Mouse (Mus musculus): ENCODE results near the gene Ddx5. TPM values are rescaled to one million over a fixed set of nuclear protein-coding genes. Genes with fewer than 3 reads are reported as not detected.

The Ddx5 gene
- polyA plus RNA-seq, 1 experiment from 2014 or later, result 175 TPM

DNA sequence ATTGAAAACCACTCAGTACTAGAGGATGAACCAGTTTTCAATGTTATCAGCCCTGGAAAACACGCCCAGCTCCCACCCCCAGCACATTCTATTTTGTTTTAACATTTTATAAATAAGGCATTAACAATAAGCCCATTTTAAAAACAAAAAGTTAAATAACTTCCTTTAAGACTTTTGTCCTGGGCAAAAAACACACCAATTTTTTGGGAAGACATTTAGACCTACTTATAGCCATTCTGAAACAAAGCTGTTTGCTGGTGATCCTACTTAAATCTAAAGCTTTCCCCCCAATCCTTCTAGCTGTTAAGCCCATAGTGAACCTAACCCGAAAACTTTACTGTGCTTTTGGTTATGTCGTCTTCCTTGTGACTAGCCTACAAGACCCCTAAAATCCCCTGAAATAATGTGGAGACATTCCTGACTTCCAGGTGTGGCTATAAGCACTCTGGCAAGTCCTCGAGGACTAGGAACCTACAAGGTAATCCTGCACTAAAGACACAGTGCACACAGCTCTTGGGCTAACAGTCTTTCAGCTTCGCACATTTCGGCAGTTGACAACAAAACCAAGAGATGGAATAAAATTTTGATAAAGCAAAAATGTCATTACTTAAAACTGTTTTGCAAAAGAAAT lies 8.3 kb downstream of the Ddx5 start:
- Histone ChIP-seq H3K36me3 (ENCODE audit: control insufficient read depth, insufficient read depth, low read length) (peaks cover 28% of the 10 kb centered on the region), H3K4me2 (replicated peaks; ENCODE audit: low read depth) (no peak overlapping the region), H3K4me1 (replicated peaks; ENCODE audit: control insufficient read depth, insufficient read depth) (no peaks in the 10 kb centered on the region), H3K4me3 (ENCODE audit: low read depth, low read length) (no peak overlapping the region), H3K27me3 (ENCODE audit: control insufficient read depth, insufficient read depth, low read length) (no peaks in the 10 kb centered on the region), H3K27ac (replicated peaks) (no peak overlapping the region), H3K9me3 (ENCODE audit: control insufficient read depth, low read length) (no peaks in the 10 kb centered on the region), H3K9ac (ENCODE audit: low read length) (no peak overlapping the region)
- ATAC-seq (ENCODE audit: low FRiP score, low TSS enrichment), result no peak
- TF ChIP-seq EP300 (optimal IDR thresholded peaks at IDR 0.05), result no peak
- TF ChIP-seq CTCF (IDR thresholded peaks at IDR 0.05; ENCODE audit: low read depth), result no peak
- no peak for DNase-seq (ENCODE audit: low spot score)
- 67% methylated on average over 6 of the region's 6 CpGs for WGBS

DNA sequence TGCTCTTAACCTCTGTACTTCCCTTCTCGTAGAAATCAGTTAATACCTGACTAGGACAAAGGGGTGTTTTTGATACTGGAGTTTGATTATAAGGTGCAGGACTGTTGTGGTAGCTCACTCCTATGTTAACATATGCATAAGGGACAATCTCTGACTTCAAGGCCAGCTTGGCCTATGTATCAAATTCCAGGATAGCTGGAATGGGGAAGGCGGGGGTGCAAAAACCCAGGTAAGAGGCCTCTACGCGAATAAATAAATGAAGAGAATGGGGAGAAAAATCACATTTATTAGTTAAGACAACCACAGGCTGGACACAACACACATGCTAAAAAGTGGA lies 8.9 kb downstream of the Ddx5 start:
- ATAC-seq (ENCODE audit: low FRiP score, low TSS enrichment) (peak; percentile 33; the same call in 1 of the 2 replicates), DNase-seq (ENCODE audit: low spot score) (no peak)
- Histone ChIP-seq H3K27ac (replicated peaks) (peak overlapping the region; percentile 98), H3K4me3 (ENCODE audit: low read depth, low read length) (no peak overlapping the region), H3K9ac (ENCODE audit: low read length) (no peak overlapping the region), H3K4me2 (replicated peaks; ENCODE audit: low read depth) (peak overlapping the region; percentile 84; the same call in 1 of the 2 replicates), H3K4me1 (replicated peaks; ENCODE audit: control insufficient read depth, insufficient read depth) (no peaks in the 10 kb centered on the region), H3K9me3 (ENCODE audit: control insufficient read depth, low read length) (no peaks in the 10 kb centered on the region), H3K36me3 (ENCODE audit: control insufficient read depth, insufficient read depth, low read length) (peaks cover 30% of the 10 kb centered on the region), H3K27me3 (ENCODE audit: control insufficient read depth, insufficient read depth, low read length) (no peaks in the 10 kb centered on the region)
- TF ChIP-seq CTCF (IDR thresholded peaks at IDR 0.05; ENCODE audit: low read depth) (no peak), EP300 (optimal IDR thresholded peaks at IDR 0.05) (no peak)
- 48% methylated on average over 4 of the region's 4 CpGs for WGBS

DNA sequence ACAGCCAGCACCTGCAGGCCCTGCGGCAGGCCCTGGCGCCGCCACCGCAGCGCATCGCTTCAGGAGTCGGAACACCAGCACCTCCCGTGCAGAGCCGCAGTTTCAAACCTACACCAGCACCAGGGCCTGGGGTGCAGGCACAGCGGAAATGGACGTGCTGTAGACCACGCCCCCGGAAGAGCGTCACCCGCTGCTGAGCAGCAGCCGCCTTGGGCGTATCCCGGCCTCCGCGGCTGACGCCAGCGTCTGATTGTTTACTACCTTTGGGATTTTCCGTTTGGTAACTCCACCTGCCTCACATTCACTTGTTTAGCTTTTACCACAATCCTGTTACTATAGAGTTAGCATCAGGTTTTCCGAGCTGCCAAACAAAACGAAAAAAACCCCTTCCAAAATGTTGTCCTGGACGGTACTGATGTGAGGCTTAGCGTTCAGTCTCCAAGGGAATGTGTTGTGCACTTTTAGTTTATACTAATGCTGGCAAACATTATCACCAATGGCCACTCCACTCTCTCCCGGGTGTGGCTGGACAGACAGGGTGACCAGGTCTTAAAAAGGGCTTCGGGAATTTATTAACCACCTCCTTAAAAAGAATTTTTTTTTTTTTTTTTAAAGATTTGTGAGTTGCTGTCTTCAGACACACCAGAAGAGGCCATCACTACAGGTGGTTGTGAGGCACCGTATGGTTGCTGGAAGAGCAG lies 9.4 kb downstream of the Ddx5 start, which contains the start of gene Polg2:
Gene Polg2 (minus strand): TSS at position 150 of the 701 bp plus-strand sequence.
- peak within 1 kb of the TSS; percentile 80 for H3K4me3 ChIP-seq (ENCODE audit: low read depth, low read length)
- H3K9ac ChIP-seq (ENCODE audit: low read length), result peak within 1 kb of the TSS; percentile 92
- no peaks in the 10 kb centered on the region for H3K4me1 ChIP-seq (replicated peaks; ENCODE audit: control insufficient read depth, insufficient read depth)
- peak within 1 kb of the TSS; percentile 84 for H3K4me2 ChIP-seq (replicated peaks; ENCODE audit: low read depth)
- H3K27ac ChIP-seq (replicated peaks), result peak within 1 kb of the TSS; percentile 98
- DNase-seq (ENCODE audit: low spot score), result peak; percentile 95
- TF ChIP-seq CTCF (IDR thresholded peaks at IDR 0.05; ENCODE audit: low read depth), result no peak
- peak; percentile 76 for TF ChIP-seq EP300 (optimal IDR thresholded peaks at IDR 0.05)
- peak; percentile 97 for ATAC-seq (ENCODE audit: low FRiP score, low TSS enrichment)
- H3K27me3 ChIP-seq (ENCODE audit: control insufficient read depth, insufficient read depth, low read length), result no peaks in the 10 kb centered on the region
- under 1% methylated on average over 30 of the region's 30 CpGs for WGBS
- no peaks in the 10 kb centered on the region for H3K9me3 ChIP-seq (ENCODE audit: control insufficient read depth, low read length)
- peaks cover 30% of the 10 kb centered on the region for H3K36me3 ChIP-seq (ENCODE audit: control insufficient read depth, insufficient read depth, low read length)

DNA sequence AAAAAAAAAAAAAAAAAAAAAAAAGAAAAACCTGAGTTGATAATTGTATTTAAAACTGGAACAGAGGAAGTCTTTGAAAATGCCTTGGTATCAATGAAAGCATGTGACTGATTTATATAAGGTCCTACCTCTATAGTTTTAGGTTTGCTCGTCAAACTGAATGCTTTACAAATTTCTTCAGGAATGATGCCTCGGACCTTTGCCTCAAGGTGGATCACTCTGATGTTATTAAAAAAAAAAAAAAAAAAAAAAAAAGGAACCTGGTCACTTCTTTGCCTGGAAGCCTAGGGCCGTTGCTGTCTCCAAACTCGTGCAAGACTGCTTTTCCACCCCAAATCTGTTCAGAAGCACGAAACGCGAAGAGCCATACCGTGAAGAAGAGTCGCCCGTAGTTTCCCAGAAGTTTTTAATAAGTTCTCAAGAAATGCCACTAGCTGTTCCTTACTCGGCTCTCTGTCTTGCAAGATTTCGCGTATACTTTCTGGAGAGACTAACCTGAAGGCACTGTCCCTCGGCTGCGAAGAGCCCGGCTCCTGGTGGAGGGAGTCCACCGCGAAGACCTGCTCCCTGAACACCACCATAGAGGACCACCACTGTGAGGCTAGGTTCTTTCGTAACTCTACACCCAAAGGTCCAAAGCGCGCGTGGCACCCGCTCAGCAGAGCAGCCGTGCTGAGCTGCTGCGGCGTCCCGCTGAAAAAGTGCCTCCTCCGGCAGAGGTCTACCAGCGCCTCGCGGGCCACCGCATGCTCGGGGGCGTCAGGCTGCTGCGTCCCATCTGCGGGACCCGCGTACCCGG lies 10.2 kb downstream of the Ddx5 start:
- peaks cover 31% of the 10 kb centered on the region for H3K36me3 ChIP-seq (ENCODE audit: control insufficient read depth, insufficient read depth, low read length)

DNA sequence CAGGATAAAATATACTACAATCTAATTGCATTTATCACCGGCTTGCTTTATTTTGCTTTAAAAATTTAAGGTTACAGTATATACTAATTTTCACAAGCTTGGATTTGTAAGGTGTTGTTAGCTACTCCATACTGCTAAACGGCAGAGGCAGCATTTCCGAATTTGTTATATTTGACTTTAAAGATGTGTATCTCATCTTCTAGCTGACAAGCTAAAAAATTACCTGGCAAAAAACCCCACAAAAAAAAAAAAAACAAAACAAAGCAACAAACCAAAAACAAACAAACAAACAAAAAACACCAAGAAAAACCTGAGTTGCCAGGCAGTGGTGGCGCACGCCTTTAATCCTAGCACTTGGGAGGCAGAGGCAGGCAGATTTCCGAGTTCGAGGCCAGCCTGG lies 10.9 kb downstream of the Ddx5 start:
- H3K9ac ChIP-seq (ENCODE audit: low read length), result no peak overlapping the region
- no peaks in the 10 kb centered on the region for H3K4me1 ChIP-seq (replicated peaks; ENCODE audit: control insufficient read depth, insufficient read depth)
- H3K36me3 ChIP-seq (ENCODE audit: control insufficient read depth, insufficient read depth, low read length), result peaks cover 31% of the 10 kb centered on the region
- no peak overlapping the region for H3K27ac ChIP-seq (replicated peaks)
- WGBS, result 78% methylated on average over 7 of the region's 7 CpGs
- DNase-seq (ENCODE audit: low spot score) (no peak), ATAC-seq (ENCODE audit: low FRiP score, low TSS enrichment) (no peak)
- H3K27me3 ChIP-seq (ENCODE audit: control insufficient read depth, insufficient read depth, low read length), result no peaks in the 10 kb centered on the region
- H3K4me3 ChIP-seq (ENCODE audit: low read depth, low read length), result no peak overlapping the region
- H3K4me2 ChIP-seq (replicated peaks; ENCODE audit: low read depth), result peak overlapping the region; percentile 84
- no peaks in the 10 kb centered on the region for H3K9me3 ChIP-seq (ENCODE audit: control insufficient read depth, low read length)
- TF ChIP-seq EP300 (optimal IDR thresholded peaks at IDR 0.05), result no peak
- TF ChIP-seq CTCF (IDR thresholded peaks at IDR 0.05; ENCODE audit: low read depth), result no peak

More for the DNA sequence above, 10.2 kb downstream of the Ddx5 start:
- H3K27me3 ChIP-seq (ENCODE audit: control insufficient read depth, insufficient read depth, low read length), result no peaks in the 10 kb centered on the region
- no peaks in the 10 kb centered on the region for H3K9me3 ChIP-seq (ENCODE audit: control insufficient read depth, low read length)
- no peaks in the 10 kb centered on the region for H3K4me1 ChIP-seq (replicated peaks; ENCODE audit: control insufficient read depth, insufficient read depth)
- ATAC-seq (ENCODE audit: low FRiP score, low TSS enrichment) (peak; percentile 70), DNase-seq (ENCODE audit: low spot score) (no peak)
- H3K4me2 ChIP-seq (replicated peaks; ENCODE audit: low read depth), result peak overlapping the region; percentile 84
- peak overlapping the region; percentile 92 for H3K9ac ChIP-seq (ENCODE audit: low read length)
- H3K4me3 ChIP-seq (ENCODE audit: low read depth, low read length), result peak overlapping the region; percentile 80
- 1% methylated on average over 39 of the region's 39 CpGs for WGBS
- no peak for TF ChIP-seq CTCF (IDR thresholded peaks at IDR 0.05; ENCODE audit: low read depth)
- no peak for TF ChIP-seq EP300 (optimal IDR thresholded peaks at IDR 0.05)
- H3K27ac ChIP-seq (replicated peaks), result peak overlapping the region; percentile 98
